Mouse (Mus musculus): ENCODE results near the gene Rab3c. TPM values are rescaled to one million over a fixed set of nuclear protein-coding genes. Genes with fewer than 3 reads are reported as not detected.

Rab3c gene
- total RNA-seq (2014; fragmentation: Nextera tagmentation) = not detected in 2 replicates
- not detected in 2 replicates for total RNA-seq (2017)

- no peak for ATAC-seq (replicated peaks; ENCODE audit: poor library complexity, severe bottlenecking)
These were observed at the start of gene Rab3c for GRCm38 (mm10) chr13:110280563-110281144. TSS of gene Rab3c (minus strand) at chr13:110280996.

- no peak for ATAC-seq (replicated peaks; ENCODE audit: poor library complexity, severe bottlenecking)
These were observed 38.0 kb upstream of the Rab3c start for GRCm38 (mm10) chr13:110318746-110319145.

DNA sequence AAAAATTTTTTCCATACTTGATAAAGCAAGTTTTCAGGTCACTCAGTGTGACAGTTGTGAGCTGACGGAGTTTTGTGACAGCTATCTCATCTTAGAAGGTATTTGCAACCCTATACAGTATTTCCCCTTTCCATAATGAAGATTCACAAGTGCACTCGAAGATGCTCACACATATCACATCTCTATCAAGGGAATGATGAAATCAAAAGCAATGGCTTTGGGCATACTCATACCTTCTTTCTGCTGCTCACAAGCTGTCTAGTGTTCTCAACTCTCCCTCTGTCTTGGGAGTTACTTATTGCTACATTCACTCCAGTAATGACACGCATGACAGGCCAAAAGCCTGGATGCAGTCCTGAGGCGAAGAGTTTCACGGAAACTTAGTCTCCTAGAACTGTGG is 26.4 kb upstream of the Rab3c start:
- ATAC-seq (replicated peaks; ENCODE audit: poor library complexity, severe bottlenecking) = no peak

- no peak for ATAC-seq (replicated peaks; ENCODE audit: poor library complexity, severe bottlenecking)
These were observed 16.3 kb upstream of the Rab3c start for GRCm38 (mm10) chr13:110297112-110297511.

GRCm38 (mm10) chr13:110288499-110288898 is 7.7 kb upstream of the Rab3c start:
- ATAC-seq (replicated peaks; ENCODE audit: poor library complexity, severe bottlenecking) = peak; percentile 62

GRCm38 (mm10) chr13:110283781-110284180 is 3.0 kb upstream of the Rab3c start:
- ATAC-seq (replicated peaks; ENCODE audit: poor library complexity, severe bottlenecking) = no peak

DNA sequence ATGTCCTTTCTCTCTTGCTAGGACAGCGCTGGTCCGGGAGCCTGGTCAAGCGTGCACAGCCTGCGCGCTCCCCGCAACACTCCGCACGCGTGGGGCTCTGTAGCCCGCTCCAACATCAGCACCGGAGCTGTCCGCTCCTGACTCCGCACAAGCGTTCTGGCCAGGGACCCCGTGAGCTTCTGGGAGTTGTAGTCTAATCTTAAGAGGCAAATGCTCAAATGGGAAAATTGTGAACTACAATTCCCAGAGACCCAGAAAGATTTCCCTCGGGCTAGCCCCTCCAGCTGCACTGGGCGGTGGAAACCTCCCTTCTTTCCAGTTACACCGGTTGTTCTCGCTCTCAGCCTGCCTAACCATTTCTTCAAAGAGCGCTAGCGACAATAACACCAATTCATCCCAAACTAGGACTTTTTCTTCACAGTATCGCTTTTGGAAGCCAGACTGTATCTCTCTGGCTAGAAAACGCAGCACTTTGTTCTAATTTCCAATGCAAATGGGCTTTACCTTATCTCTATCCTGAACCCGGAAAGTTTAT is 701 bp downstream of the Rab3c start:
- peak; percentile 92 for ATAC-seq (replicated peaks; ENCODE audit: poor library complexity, severe bottlenecking)

DNA sequence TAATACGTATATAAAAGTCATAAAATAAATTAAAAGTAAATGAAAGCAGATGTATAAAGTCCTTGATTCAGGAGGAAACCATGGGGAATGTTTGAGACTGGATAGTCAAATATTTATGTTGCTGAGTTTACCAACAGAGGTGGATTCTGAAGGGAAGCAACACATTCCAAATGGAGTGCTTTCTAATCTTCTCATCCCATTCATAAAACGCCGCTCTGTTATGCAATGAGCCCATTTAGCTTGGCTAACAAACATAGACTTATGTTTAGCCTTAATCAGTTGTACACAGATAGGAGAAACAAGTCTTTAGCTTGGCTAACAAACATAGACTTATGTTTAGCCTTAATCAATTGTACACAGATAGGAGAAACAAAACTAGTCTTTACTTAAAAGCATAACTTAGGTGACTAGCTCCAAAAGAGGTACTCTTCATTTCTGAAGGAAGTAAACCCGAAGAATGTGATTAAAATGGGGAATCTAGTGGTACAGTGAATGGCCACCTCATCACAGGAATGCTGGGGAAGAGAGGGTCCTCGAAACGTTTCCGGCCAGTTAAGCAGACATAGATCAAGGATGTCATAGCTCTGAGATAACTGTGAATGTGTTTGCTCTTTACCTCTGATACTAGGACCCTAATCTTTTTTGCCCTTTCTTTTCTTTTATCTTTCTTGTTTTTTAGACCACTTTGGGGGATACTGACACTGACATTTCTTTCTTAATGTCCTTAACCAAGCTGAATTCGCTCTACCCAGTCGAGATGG is 1.6 kb downstream of the Rab3c start:
- no peak for ATAC-seq (replicated peaks; ENCODE audit: poor library complexity, severe bottlenecking)

GRCm38 (mm10) chr13:110277709-110278108 is 3.1 kb downstream of the Rab3c start:
- ATAC-seq (replicated peaks; ENCODE audit: poor library complexity, severe bottlenecking) = no peak

DNA sequence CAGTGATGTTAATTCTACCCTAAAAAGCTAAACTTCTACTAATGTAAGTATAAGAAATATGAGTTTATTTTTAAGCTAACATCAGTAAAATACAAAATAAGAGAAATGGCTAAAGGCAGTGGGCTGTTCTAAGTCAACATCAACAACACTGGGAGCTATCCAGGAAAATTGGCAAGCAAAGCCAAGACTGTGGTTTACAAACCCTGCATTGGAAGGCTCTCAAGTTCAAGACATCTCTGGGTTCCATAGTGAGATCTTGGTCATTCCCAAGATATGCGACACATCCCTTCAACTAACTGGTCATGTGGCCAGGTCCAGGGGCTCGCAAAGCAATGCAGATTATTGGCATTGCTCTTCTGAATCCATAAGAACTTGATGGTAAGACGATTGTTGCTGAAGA is 5.3 kb downstream of the Rab3c start:
- no peak for ATAC-seq (replicated peaks; ENCODE audit: poor library complexity, severe bottlenecking)

GRCm38 (mm10) chr13:110260649-110261048 is 20.1 kb downstream of the Rab3c start:
- no peak for ATAC-seq (replicated peaks; ENCODE audit: poor library complexity, severe bottlenecking)

DNA sequence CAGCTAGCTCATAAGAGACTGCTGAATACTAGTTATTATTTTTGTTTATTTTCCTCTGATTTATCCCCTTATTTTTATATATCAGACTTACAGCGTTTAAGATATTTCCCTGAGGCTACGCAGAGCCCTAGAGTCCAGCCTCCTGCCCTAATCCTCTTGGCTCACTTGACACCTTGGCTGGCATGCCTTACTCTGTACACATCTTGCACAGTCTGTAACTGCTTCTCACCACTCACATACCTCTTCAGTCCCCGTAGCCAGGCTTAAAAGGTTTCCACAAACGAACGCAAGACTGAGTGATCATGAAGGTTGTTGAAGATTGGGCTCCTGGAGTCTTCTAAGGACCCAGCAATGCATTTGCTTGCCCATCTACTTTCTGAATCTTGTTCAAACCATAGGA is 29.3 kb downstream of the Rab3c start:
- ATAC-seq (replicated peaks; ENCODE audit: poor library complexity, severe bottlenecking) = no peak

GRCm38 (mm10) chr13:110248481-110248880 is 32.3 kb downstream of the Rab3c start:
- ATAC-seq (replicated peaks; ENCODE audit: poor library complexity, severe bottlenecking) = no peak

DNA sequence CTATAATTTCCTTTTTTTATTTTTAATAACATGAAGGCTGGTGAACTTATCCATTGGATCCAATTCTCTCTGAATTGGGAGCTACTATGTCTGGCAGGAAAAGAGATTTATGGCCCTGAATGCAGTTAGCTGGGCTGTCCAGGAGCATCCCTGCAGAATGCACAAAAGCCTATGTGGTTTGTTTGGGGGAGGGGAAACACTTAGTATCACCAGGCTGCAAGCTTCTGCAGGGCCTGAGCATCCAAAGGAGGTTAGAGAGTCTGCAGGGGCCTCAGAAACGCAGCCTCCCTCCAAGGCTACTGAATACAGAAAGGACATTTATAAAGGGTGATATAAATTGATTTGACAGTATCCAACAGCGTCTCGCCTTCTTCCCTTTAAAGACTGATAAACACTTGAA is 41.8 kb downstream of the Rab3c start:
- ATAC-seq (replicated peaks; ENCODE audit: poor library complexity, severe bottlenecking) = no peak

DNA sequence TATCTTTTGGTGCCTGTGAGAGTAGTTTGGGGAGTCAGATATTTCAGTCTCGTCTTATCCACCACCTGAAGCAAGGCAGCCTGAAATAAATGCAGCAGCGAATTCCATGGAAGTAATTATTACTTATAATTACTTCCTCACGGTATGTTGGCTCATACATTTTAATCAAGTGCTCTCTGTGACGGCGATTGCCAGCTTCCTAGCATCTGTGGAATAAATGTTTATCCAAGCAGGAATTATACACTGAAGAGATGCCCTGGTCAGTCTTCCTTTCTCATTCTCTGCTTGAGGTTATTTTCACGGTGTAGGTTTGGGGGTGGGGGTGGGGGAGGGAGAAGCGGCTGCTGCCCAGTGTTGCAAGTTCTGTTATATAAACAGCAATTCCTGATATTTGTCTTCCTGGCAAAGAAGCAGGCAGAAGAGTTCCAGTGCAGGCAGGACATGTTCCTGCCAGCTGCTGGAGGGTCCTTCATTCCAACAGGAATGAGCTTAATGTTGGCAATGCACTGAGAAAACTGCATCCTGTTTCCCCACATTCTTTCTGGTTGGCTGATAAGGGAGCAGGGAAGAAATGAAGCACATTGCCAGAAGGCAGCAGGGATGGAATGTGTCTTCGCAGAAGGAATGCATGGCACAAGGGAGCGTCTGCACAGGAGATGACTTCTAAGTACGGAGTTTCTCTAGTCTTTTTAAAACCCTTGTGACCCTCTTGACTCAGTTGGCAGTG is 43.4 kb downstream of the Rab3c start:
- no peak for ATAC-seq (replicated peaks; ENCODE audit: poor library complexity, severe bottlenecking)

DNA sequence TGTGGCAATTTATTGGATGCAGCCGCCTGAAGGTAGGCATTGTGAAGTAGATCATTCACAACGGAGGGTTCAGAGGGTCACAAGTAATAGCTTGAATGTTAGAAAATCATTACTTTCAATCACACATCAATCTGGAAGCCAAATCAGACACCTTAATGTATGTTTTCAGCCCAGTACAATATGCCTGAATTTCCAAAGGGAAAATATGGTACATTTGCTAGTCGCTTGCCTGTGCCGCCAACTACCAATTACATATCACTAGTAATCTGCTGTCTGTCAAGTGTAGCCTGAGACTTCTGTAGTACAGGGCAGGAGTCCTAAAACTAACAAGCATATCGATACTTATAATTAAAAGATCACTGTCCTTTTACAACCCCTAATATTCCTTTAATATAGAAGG is 47.4 kb downstream of the Rab3c start:
- no peak for ATAC-seq (replicated peaks; ENCODE audit: poor library complexity, severe bottlenecking)

GRCm38 (mm10) chr13:110231086-110231688 is 49.6 kb downstream of the Rab3c start:
- ATAC-seq (replicated peaks; ENCODE audit: poor library complexity, severe bottlenecking) = no peak

GRCm38 (mm10) chr13:110230046-110230445 is 50.8 kb downstream of the Rab3c start:
- ATAC-seq (replicated peaks; ENCODE audit: poor library complexity, severe bottlenecking) = no peak

DNA sequence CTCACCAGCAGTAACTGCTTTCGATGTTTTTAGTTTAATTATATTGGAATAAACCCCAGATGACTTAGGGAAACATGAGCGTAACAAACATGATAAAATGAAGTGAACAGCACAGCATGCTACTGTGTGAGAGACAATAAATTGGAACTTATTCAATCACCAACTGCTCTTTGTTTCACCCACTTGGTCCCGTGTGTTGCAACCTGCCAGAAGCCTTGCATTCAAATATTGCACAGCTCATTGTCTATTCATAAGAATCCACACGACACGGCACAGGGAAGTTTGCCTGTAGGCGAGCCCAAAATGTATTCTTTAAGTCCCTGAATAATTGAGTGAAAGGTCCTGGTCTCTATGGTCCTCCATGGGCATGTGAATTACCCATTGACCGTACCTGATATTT is 61.6 kb downstream of the Rab3c start:
- peak; percentile 53 for ATAC-seq (replicated peaks; ENCODE audit: poor library complexity, severe bottlenecking)

DNA sequence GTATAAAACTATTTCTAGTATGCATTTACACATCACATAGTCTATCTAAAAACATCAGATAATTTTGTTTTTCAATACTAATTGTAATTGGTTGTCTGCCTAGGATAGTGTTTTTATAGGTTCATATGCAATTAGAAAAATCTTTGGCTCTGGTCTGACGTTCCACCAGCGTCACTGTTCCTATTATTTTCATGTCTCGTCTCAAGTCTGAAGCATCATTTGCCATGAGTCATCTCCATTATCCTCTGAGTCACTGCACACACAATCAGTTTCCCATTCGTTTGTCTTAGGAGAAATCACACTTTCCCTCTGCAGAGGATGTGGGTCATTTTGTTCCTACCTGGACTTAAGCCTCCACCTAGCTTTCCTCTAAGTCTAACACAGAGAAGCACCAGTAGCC is 62.3 kb downstream of the Rab3c start:
- no peak for ATAC-seq (replicated peaks; ENCODE audit: poor library complexity, severe bottlenecking)

Measured in granulocyte monocyte progenitor cell, adult 5-6 weeks (primary cell).